Mouse (Mus musculus) stomach, postnatal 0 days (tissue): ENCODE data around the gene Nle1. TPM values are rescaled to one million over a fixed set of nuclear protein-coding genes. Genes with fewer than 3 reads are reported as not detected.
"Not testable (repeated sequence)": the region's sequence is repeated elsewhere in the genome, so short reads cannot be mapped to it uniquely, and the experiment has no call there.

Experiments
- ATAC-seq: fragments of 200-750 bp; cut with Nextera tagmentation; 2 replicates; pipeline ENCODE4 v1.8.0; 2017; ENCODE audit not compliant: low FRiP score, low TSS enrichment
- DNase-seq: peaks from one replicate; pipeline ENCODE4 v3.0.0-alpha.2; 2016; ENCODE audit warnings: low spot score
- H3K27ac ChIP-seq: fragments of 300-500 bp; sonication (generic); replicated peaks from 2 replicates; pipeline ENCODE4 v1.5.1; 2014; ENCODE audit warnings: mild to moderate bottlenecking, control low read depth
- H3K27me3 ChIP-seq: fragments of 300-500 bp; sonication (generic); 2 replicates; pipeline ENCODE4 v1.6.1; 2014; ENCODE audit warnings: low read length; ENCODE audit not compliant: control insufficient read depth, insufficient read depth
- H3K36me3 ChIP-seq: fragments of 300-500 bp; sonication (generic); 2 replicates; pipeline ENCODE4 v1.6.1; 2014; ENCODE audit warnings: low read length, mixed read lengths; ENCODE audit not compliant: control insufficient read depth, insufficient read depth
- H3K4me1 ChIP-seq: fragments of 300-500 bp; sonication (generic); replicated peaks from 2 replicates; pipeline ENCODE4 v1.6.1; 2014; ENCODE audit warnings: antibody characterized with exemption; ENCODE audit not compliant: control insufficient read depth, insufficient read depth
- H3K4me2 ChIP-seq: fragments of 300-500 bp; sonication (generic); replicated peaks from 2 replicates; pipeline ENCODE4 v1.6.1; 2014; ENCODE audit warnings: low read depth, mild to moderate bottlenecking, control low read depth, moderate library complexity
- H3K4me3 ChIP-seq: fragments of 300-500 bp; sonication (generic); 2 replicates; pipeline ENCODE4 v1.5.1; 2014; ENCODE audit warnings: low read depth, low read length, control low read depth
- H3K9ac ChIP-seq: fragments of 300-500 bp; sonication (generic); 2 replicates; pipeline ENCODE4 v1.6.1; 2014; ENCODE audit warnings: mild to moderate bottlenecking, low read length, control low read depth, mixed read lengths
- H3K9me3 ChIP-seq: fragments of 300-500 bp; sonication (generic); 2 replicates; pipeline ENCODE4 v1.6.1; 2016; ENCODE audit warnings: low read length; ENCODE audit not compliant: control insufficient read depth
- CTCF ChIP-seq: IDR thresholded peaks from 2 replicates; pipeline ENCODE4 v1.5.1; 2016; ENCODE audit warnings: antibody characterized with exemption, low read depth, mild to moderate bottlenecking, moderate library complexity
- EP300 ChIP-seq: optimal IDR thresholded peaks from 2 replicates; pipeline ENCODE3; 2016; ENCODE audit warnings: antibody characterized with exemption
- WGBS: fragments of 180-500 bp; shearing (Covaris S2); extraction: QIAGEN DNeasy Blood & Tissue Kit; methylation state at CpG from one replicate; pipeline ENCODE4 v1.1.7; 2014; 5-methylcytosine and 5-hydroxymethylcytosine counted together
- polyA plus RNA-seq: library from polyadenylated mRNA; unstranded; fragments of >200 nt; fragmentation: Nextera tagmentation; extraction: Ambion mirVana; gene quantifications from 2 replicates; pipeline ENCODE4 v1.2.1, GENCODE M21; 2015

The Nle1 gene
- polyA plus RNA-seq, 1 experiment from 2014 or later, result 15.3 TPM

GRCm38 (mm10) chr11:82930391-82930955, 22.3 kb upstream of the Nle1 start:
- H3K27ac ChIP-seq, ATAC-seq, H3K36me3 ChIP-seq, H3K9ac ChIP-seq, H3K9me3 ChIP-seq, DNase-seq, H3K4me1 ChIP-seq, H3K27me3 ChIP-seq: not testable (repeated sequence)
- Histone ChIP-seq H3K4me3 (peak overlapping the region; percentile 50), H3K4me2 (peak overlapping the region; percentile 78)
- WGBS, result 2% methylated on average over 52 of the region's 85 CpGs

GRCm38 (mm10) chr11:82929633-82929950, 21.4 kb upstream of the Nle1 start:
- peaks cover 4% of the 10 kb centered on the region; the same call in 1 of the 2 replicates for H3K27me3 ChIP-seq
- no peak for ATAC-seq
- no peak overlapping the region for H3K9ac ChIP-seq
- H3K9me3 ChIP-seq, result no peaks in the 10 kb centered on the region
- no peaks in the 10 kb centered on the region for H3K36me3 ChIP-seq
- H3K4me3 ChIP-seq, result no peak overlapping the region
- H3K27ac ChIP-seq, result no peak overlapping the region
- 44% methylated on average over 3 of the region's 3 CpGs for WGBS
- no peaks in the 10 kb centered on the region for H3K4me1 ChIP-seq
- H3K4me2 ChIP-seq, result no peak overlapping the region
- TF ChIP-seq CTCF (no peak), EP300 (no peak)
- DNase-seq, result no peak

- Histone ChIP-seq H3K4me2 (no peak overlapping the region), H3K9me3 (no peaks in the 10 kb centered on the region), H3K9ac (no peak overlapping the region), H3K27ac (no peak overlapping the region), H3K27me3 (peaks cover 4% of the 10 kb centered on the region; the same call in 1 of the 2 replicates), H3K4me3 (no peak overlapping the region), H3K4me1 (no peaks in the 10 kb centered on the region), H3K36me3 (no peaks in the 10 kb centered on the region)
- ATAC-seq (peak; percentile 18; the same call in 1 of the 2 replicates), DNase-seq (no peak)
- WGBS, result 37% methylated on average over 20 of the region's 20 CpGs
- no peak for TF ChIP-seq EP300
- no peak for TF ChIP-seq CTCF
Observed at GRCm38 (mm10) chr11:82928897-82929632, 20.9 kb upstream of the Nle1 start.

GRCm38 (mm10) chr11:82923910-82924309, 15.7 kb upstream of the Nle1 start:
- 60% methylated on average over 6 of the region's 6 CpGs for WGBS

GRCm38 (mm10) chr11:82921691-82922090, 13.5 kb upstream of the Nle1 start:
- Histone ChIP-seq H3K9me3 (no peaks in the 10 kb centered on the region), H3K9ac (no peak overlapping the region), H3K27me3 (no peaks in the 10 kb centered on the region), H3K4me3 (no peak overlapping the region), H3K4me1 (no peaks in the 10 kb centered on the region), H3K36me3 (no peaks in the 10 kb centered on the region), H3K4me2 (no peak overlapping the region), H3K27ac (no peak overlapping the region)
- 66% methylated on average over 4 of the region's 4 CpGs for WGBS
- DNase-seq (no peak), ATAC-seq (no peak)
- no peak for TF ChIP-seq CTCF
- TF ChIP-seq EP300, result no peak

More at GRCm38 (mm10) chr11:82923910-82924309, 15.7 kb upstream of the Nle1 start:
- H3K9me3 ChIP-seq, ATAC-seq, H3K27me3 ChIP-seq, H3K4me1 ChIP-seq, DNase-seq, H3K9ac ChIP-seq, H3K4me2 ChIP-seq, H3K27ac ChIP-seq, H3K36me3 ChIP-seq, H3K4me3 ChIP-seq: not testable (repeated sequence)

GRCm38 (mm10) chr11:82920768-82921167, 12.6 kb upstream of the Nle1 start:
- no peak overlapping the region for H3K4me2 ChIP-seq
- DNase-seq, result no peak
- H3K4me1 ChIP-seq, result no peaks in the 10 kb centered on the region
- H3K4me3 ChIP-seq, result no peak overlapping the region
- no peak for TF ChIP-seq EP300
- TF ChIP-seq CTCF, result no peak
- WGBS, result 42% methylated on average over 10 of the region's 10 CpGs
- no peak overlapping the region for H3K27ac ChIP-seq
- no peaks in the 10 kb centered on the region for H3K36me3 ChIP-seq
- H3K9ac ChIP-seq, result no peak overlapping the region
- H3K27me3 ChIP-seq, result no peaks in the 10 kb centered on the region
- no peaks in the 10 kb centered on the region for H3K9me3 ChIP-seq
- ATAC-seq, result no peak
